Mouse (Mus musculus) ES-Bruce4 (cell line): ENCODE results near the gene Psmb9. TPM values are rescaled to one million over a fixed set of nuclear protein-coding genes. Genes with fewer than 3 reads are reported as not detected.

Source experiments
- H3K27ac ChIP-seq: 2 replicates; pipeline ENCODE4 v1.5.1; 2012; ENCODE audit warnings: low read length, inconsistent platforms; ENCODE audit not compliant: insufficient read depth
- H3K27me3 ChIP-seq: 2 replicates; pipeline ENCODE4 v1.6.1; 2012; ENCODE audit warnings: mild to moderate bottlenecking, low read length, inconsistent platforms; ENCODE audit not compliant: control insufficient read depth, poor library complexity, insufficient read depth, severe bottlenecking
- H3K36me3 ChIP-seq: 2 replicates; pipeline ENCODE4 v1.6.1; 2012; ENCODE audit warnings: inconsistent platforms, mild to moderate bottlenecking, low read length, moderate library complexity; ENCODE audit not compliant: control insufficient read depth, poor library complexity, insufficient read depth, severe bottlenecking
- H3K4me1 ChIP-seq: one replicate; pipeline ENCODE4 v1.8.1; 2011; ENCODE audit warnings: low read length; ENCODE audit not compliant: control insufficient read depth, insufficient read depth
- H3K4me3 ChIP-seq: 2 replicates; pipeline ENCODE4 v1.5.1; 2011; ENCODE audit warnings: low read depth, mild to moderate bottlenecking, low read length
- H3K9ac ChIP-seq: 2 replicates; pipeline ENCODE4 v1.6.1; 2012; ENCODE audit warnings: low read depth, mild to moderate bottlenecking, inconsistent platforms; ENCODE audit not compliant: poor library complexity, severe bottlenecking
- H3K9me3 ChIP-seq: replicated peaks from 2 replicates; pipeline ENCODE4 v1.6.1; 2012; ENCODE audit warnings: mild to moderate bottlenecking, low read length, inconsistent platforms; ENCODE audit not compliant: control insufficient read depth, poor library complexity, insufficient read depth, severe bottlenecking
- CTCF ChIP-seq: IDR thresholded peaks from one replicate; pipeline ENCODE4 v1.8.1; 2011; ENCODE audit warnings: low read depth, low read length
- EP300 ChIP-seq: IDR thresholded peaks from 2 replicates; pipeline ENCODE4 v1.6.1; 2011; ENCODE audit warnings: low read depth, low read length; ENCODE audit not compliant: insufficient read depth
- POLR2A ChIP-seq: IDR thresholded peaks from one replicate; pipeline ENCODE4 v1.8.1; 2011; ENCODE audit warnings: low read length; ENCODE audit not compliant: insufficient read depth
- polyA plus RNA-seq: library from polyadenylated mRNA; stranded (reverse); fragments of >200 nt; gene quantifications from 2 replicates; pipeline ENCODE4 v1.2.4, GENCODE M21; 2011; ENCODE audit warnings: low read depth; ENCODE audit not compliant: missing spikeins, insufficient read depth, insufficient read length

Psmb9 gene
- polyA plus RNA-seq, 1 experiment: 8.7 TPM

GRCm38 (mm10) chr17:34134451-34134850 lies 53.1 kb downstream of the Psmb9 start:
- Histone ChIP-seq H3K4me3 (no peak overlapping the region), H3K27me3 (no peaks in the 10 kb centered on the region), H3K9ac (no peak overlapping the region), H3K27ac (no peak overlapping the region), H3K4me1 (no peaks in the 10 kb centered on the region), H3K36me3 (no peaks in the 10 kb centered on the region), H3K9me3 (no peaks in the 10 kb centered on the region)
- TF ChIP-seq POLR2A: no peak
- no peak for TF ChIP-seq CTCF
- TF ChIP-seq EP300: no peak

GRCm38 (mm10) chr17:34133289-34133688 lies 54.3 kb downstream of the Psmb9 start:
- H3K9me3 ChIP-seq: no peaks in the 10 kb centered on the region
- no peak overlapping the region for H3K27ac ChIP-seq
- H3K36me3 ChIP-seq: no peaks in the 10 kb centered on the region
- H3K4me3 ChIP-seq: no peak overlapping the region
- H3K27me3 ChIP-seq: no peaks in the 10 kb centered on the region
- H3K4me1 ChIP-seq: no peaks in the 10 kb centered on the region
- no peak overlapping the region for H3K9ac ChIP-seq
- TF ChIP-seq CTCF (no peak), POLR2A (no peak), EP300 (no peak)

Other genes starting within 250 kb of the Psmb9 start
- gene Pfdn6, start 247.4 kb downstream of the Psmb9 start, polyA plus RNA-seq: 146 and 152 TPM in 2 replicates
- gene Wdr46, start 247.1 kb downstream of the Psmb9 start, polyA plus RNA-seq: 25.3 and 30.2 TPM in 2 replicates
- gene B3galt4, start 236.3 kb downstream of the Psmb9 start, polyA plus RNA-seq: 3.6 and 4.2 TPM in 2 replicates
- gene Vps52, start 232.0 kb downstream of the Psmb9 start, polyA plus RNA-seq: 18.3 and 19.0 TPM in 2 replicates
- 2,174 TPM in 2 replicates for gene Rps18, start 231.8 kb downstream of the Psmb9 start, polyA plus RNA-seq
- 98.4 and 103 TPM in 2 replicates for gene H2-K1, start 187.4 kb downstream of the Psmb9 start, polyA plus RNA-seq
- gene Ring1, start 163.1 kb downstream of the Psmb9 start, polyA plus RNA-seq: 8.1 and 11.4 TPM in 2 replicates
- 19.0 and 26.1 TPM in 2 replicates for gene H2-Ke6, start 159.7 kb downstream of the Psmb9 start, polyA plus RNA-seq
- gene Slc39a7, start 156.1 kb downstream of the Psmb9 start, polyA plus RNA-seq: 57.2 and 68.8 TPM in 2 replicates
- 37.7 and 38.2 TPM in 2 replicates for gene Rxrb, start 156.0 kb downstream of the Psmb9 start, polyA plus RNA-seq
- 0.82 and 0.85 TPM in 2 replicates for gene Col11a2, start 148.3 kb downstream of the Psmb9 start, polyA plus RNA-seq
- gene H2-Oa, start 95.4 kb downstream of the Psmb9 start, polyA plus RNA-seq: 1.4 TPM in 1 of 2 replicates, not detected in the other
- 5.9 and 8.3 TPM in 2 replicates for gene H2-DMa, start 68.2 kb downstream of the Psmb9 start, polyA plus RNA-seq
- 190 and 199 TPM in 2 replicates for gene Brd2, start 65.1 kb downstream of the Psmb9 start, polyA plus RNA-seq
- gene H2-DMb2, start 44.5 kb downstream of the Psmb9 start, polyA plus RNA-seq: not detected in 2 replicates
- gene H2-DMb1, start 34.7 kb downstream of the Psmb9 start, polyA plus RNA-seq: 0.65 and 1.1 TPM in 2 replicates
- gene Tap1, start 211 bp downstream of the Psmb9 start, polyA plus RNA-seq: 21.6 and 24.6 TPM in 2 replicates
- 20.5 and 27.6 TPM in 2 replicates for gene Psmb8, start 10.0 kb upstream of the Psmb9 start, polyA plus RNA-seq
- 18.8 and 22.7 TPM in 2 replicates for gene Tap2, start 15.8 kb upstream of the Psmb9 start, polyA plus RNA-seq
- not detected in 2 replicates for gene H2-Ob, start 51.1 kb upstream of the Psmb9 start, polyA plus RNA-seq
- gene H2-Ab1, start 69.9 kb upstream of the Psmb9 start, polyA plus RNA-seq: 2.3 and 2.4 TPM in 2 replicates
- gene H2-Aa, start 100.1 kb upstream of the Psmb9 start, polyA plus RNA-seq: not detected in 2 replicates
- 2.8 and 4.6 TPM in 2 replicates for gene H2-Eb1, start 118.1 kb upstream of the Psmb9 start, polyA plus RNA-seq
- not detected in 2 replicates for gene H2-Eb2, start 137.9 kb upstream of the Psmb9 start, polyA plus RNA-seq
- not detected in 2 replicates for gene Btnl2, start 167.1 kb upstream of the Psmb9 start, polyA plus RNA-seq
- gene Btnl1, start 189.4 kb upstream of the Psmb9 start, polyA plus RNA-seq: 0.28 TPM in 1 of 2 replicates, not detected in the other
- not detected in 2 replicates for gene BC051142, start 211.1 kb upstream of the Psmb9 start, polyA plus RNA-seq